Mouse (Mus musculus) kidney, adult 2 months (tissue): Measurements from ENCODE around the gene Acad9.

Source experiments
- CTCF ChIP-seq: fragments of 200-500 bp; conservative IDR thresholded peaks from 2 replicates; pipeline ENCODE4 v1.5.1; 2011; ENCODE audit warnings: low read depth, mild to moderate bottlenecking, control low read depth, low read length, moderate library complexity, mixed read lengths; ENCODE audit not compliant: insufficient read depth, insufficient read length
- POLR2A ChIP-seq: fragments of 200-500 bp; IDR thresholded peaks from one replicate; pipeline ENCODE4 v1.6.1; 2011; ENCODE audit warnings: low read depth, low read length, control low read depth

- TF ChIP-seq POLR2A (no peak), CTCF (no peak)
Observed at GRCm38 (mm10) chr3:36095371-36095770, 29.6 kb downstream of the Acad9 start.
